Mouse (Mus musculus) heart, embryonic 14.5 days (tissue): ENCODE results near the gene Rhof. TPM values are rescaled to one million over a fixed set of nuclear protein-coding genes. Genes with fewer than 3 reads are reported as not detected.

Experiments used
- ATAC-seq: fragments of 200-750 bp; cut with Nextera tagmentation; 2 replicates; pipeline ENCODE4 v1.8.0; 2017; ENCODE audit warnings: low read depth, moderate TSS enrichment; ENCODE audit not compliant: insufficient number of reproducible peaks, insufficient read depth, low FRiP score
- H3K27ac ChIP-seq, 2 experiments: fragments of 200-500 bp in 1 of 2; fragments of 300-500 bp in 1 of 2; sonication (generic) in 1 of 2; replicated peaks in 1 of 2; 2 replicates each; pipeline ENCODE4 v1.5.1; 2012 to 2014; ENCODE audit warnings: low read depth in 2 of 2, low read length in 2 of 2, control low read depth in 1 of 2, mild to moderate bottlenecking in 1 of 2, mixed read lengths in 1 of 2; ENCODE audit not compliant: control insufficient read depth in 1 of 2, insufficient read depth in 1 of 2
- H3K27me3 ChIP-seq: fragments of 300-500 bp; sonication (generic); 2 replicates; pipeline ENCODE4 v1.6.1; 2014; ENCODE audit warnings: mild to moderate bottlenecking, low read length, control low read depth; ENCODE audit not compliant: control insufficient read depth, insufficient read depth
- H3K36me3 ChIP-seq: fragments of 300-500 bp; sonication (generic); 2 replicates; pipeline ENCODE4 v1.6.1; 2014; ENCODE audit warnings: mild to moderate bottlenecking, control low read depth, low read length, mixed read lengths; ENCODE audit not compliant: control insufficient read depth, insufficient read depth
- H3K4me1 ChIP-seq, 2 experiments: fragments of 200-500 bp in 1 of 2; fragments of 300-500 bp in 1 of 2; sonication (generic) in 1 of 2; 2 replicates each; pipeline ENCODE4 v1.6.1; 2012 to 2014; ENCODE audit warnings: low read length in 2 of 2, control low read depth in 1 of 2, mixed read lengths in 1 of 2; ENCODE audit not compliant: control insufficient read depth in 2 of 2, insufficient read depth in 2 of 2
- H3K4me2 ChIP-seq: fragments of 300-500 bp; sonication (generic); 2 replicates; pipeline ENCODE4 v1.6.1; 2014; ENCODE audit warnings: mild to moderate bottlenecking, low read length
- H3K4me3 ChIP-seq, 2 experiments: fragments of 200-500 bp in 1 of 2; fragments of 300-500 bp in 1 of 2; sonication (generic) in 1 of 2; 2 replicates each; pipeline ENCODE4 v1.5.1; 2012 to 2014; ENCODE audit warnings: low read length in 2 of 2, mild to moderate bottlenecking in 2 of 2, control low read depth in 1 of 2, low read depth in 1 of 2, moderate library complexity in 1 of 2; ENCODE audit not compliant: control insufficient read depth in 1 of 2, insufficient read depth in 1 of 2
- H3K9ac ChIP-seq: fragments of 300-500 bp; sonication (generic); 2 replicates; pipeline ENCODE4 v1.6.1; 2014; ENCODE audit warnings: mild to moderate bottlenecking, low read length
- H3K9me3 ChIP-seq: fragments of 300-500 bp; sonication (generic); 2 replicates; pipeline ENCODE4 v1.6.1; 2016; ENCODE audit warnings: low read length, control low read depth; ENCODE audit not compliant: control insufficient read depth
- WGBS: fragments of 180-500 bp; shearing (Covaris S2); extraction: QIAGEN DNeasy Blood & Tissue Kit; methylation state at CpG from one replicate; pipeline ENCODE4 v1.1.7; 2014; 5-methylcytosine and 5-hydroxymethylcytosine counted together
- polyA plus RNA-seq: library from polyadenylated mRNA; unstranded; fragments of >200 nt; fragmentation: Nextera tagmentation; extraction: Ambion mirVana; gene quantifications from 2 replicates; pipeline ENCODE4 v1.2.1, GENCODE M21; 2014

Gene Rhof
- polyA plus RNA-seq, 1 experiment from 2014 or later = 0.99 TPM

DNA sequence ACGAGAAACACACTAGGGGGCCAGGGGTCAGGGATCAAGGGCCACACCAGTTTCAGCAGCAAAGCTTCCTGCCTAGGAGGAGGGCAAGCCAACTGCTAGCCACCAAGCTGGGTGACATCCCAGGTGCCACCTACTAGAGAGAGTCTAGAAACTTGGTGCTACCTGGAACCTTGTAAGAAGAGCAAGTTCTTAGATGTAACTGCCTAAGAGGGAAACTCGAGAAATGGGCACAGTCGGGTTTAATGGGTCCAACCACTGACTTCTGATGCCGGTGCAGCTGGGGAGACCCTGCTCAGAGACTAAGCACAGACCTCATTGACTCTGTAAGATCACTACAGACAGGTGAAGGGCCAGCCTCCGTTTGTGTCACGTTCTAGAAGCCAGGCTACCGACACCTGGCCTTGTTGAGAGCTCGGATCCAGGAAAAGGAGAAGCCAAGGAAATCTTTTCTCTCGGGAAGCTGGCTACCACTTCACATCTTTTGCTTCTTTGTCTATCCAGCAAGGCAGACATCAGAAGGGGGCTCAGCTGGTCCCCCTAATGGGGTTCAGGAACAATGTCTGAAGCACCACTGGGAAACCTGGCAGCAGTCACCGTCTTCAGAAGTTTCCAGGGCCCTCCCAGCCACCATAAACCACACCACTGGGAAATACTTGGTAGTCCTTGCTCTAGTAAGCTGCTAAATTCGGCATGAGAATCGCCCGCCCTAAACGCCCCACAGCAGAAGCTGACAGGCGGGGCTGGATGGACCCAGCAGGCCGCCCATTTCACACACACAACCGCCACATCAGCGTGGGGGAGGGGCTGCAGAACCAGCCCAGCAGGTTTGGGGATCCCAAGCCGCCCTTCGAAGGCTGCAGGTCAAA is 4.8 kb upstream of the Rhof start:
- ATAC-seq = no peak
- H3K4me3 ChIP-seq = peak overlapping the region; percentile 29 to 93
- H3K9ac ChIP-seq = peak overlapping the region; percentile 100
- no peaks in the 10 kb centered on the region for H3K27me3 ChIP-seq
- WGBS = 3% methylated on average over 20 of the region's 20 CpGs
- 0 out of 2 replicates have a peak, but pooled peaks cover 10% of the 10 kb centered on the region for H3K36me3 ChIP-seq
- H3K4me1 ChIP-seq = peaks cover 58 to 67% of the 10 kb centered on the region in 2 experiments
- peak overlapping the region; percentile 95 for H3K4me2 ChIP-seq
- H3K9me3 ChIP-seq = no peaks in the 10 kb centered on the region
- H3K27ac ChIP-seq = peak overlapping the region; percentile 100

DNA sequence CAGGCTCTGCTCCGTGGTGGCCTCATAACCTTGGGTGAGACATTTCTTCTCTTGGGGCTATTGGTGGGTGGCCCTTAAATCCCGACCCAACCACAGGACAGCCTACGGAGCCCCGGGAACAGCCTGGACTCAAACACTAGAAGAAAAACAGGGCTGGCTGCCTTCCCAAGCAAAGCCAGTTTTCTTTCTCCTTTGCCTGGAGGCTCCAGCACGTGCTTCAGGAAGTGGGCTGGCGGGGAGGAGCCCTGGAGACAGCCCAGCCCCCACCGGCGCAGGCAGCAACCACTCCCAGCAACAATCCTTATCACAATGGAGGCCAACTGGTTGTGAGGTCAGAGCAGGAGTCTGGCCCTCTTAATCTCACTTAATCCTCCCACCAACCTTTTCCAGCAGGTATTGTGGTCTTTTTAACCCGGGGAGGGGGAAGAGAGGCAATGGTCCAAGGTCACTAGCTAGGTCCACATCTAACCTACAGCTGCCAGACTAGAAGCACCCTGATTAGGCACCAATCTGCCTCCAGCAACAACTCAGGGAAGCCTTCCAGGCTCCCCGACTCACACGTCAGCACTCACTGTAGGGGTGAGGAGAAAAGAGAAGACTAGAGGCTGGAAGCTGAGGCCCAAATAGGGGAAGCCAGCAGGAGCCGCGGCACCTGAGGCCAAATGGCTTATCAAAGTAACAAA is 4.0 kb upstream of the Rhof start:
- H3K27me3 ChIP-seq = no peaks in the 10 kb centered on the region
- H3K4me2 ChIP-seq = peak overlapping the region; percentile 95
- H3K27ac ChIP-seq = peak overlapping the region; percentile 100
- WGBS = under 1% methylated on average over 13 of the region's 13 CpGs
- 0 out of 2 replicates have a peak, but pooled peaks cover 10% of the 10 kb centered on the region for H3K36me3 ChIP-seq
- peak overlapping the region; percentile 100 for H3K9ac ChIP-seq
- H3K4me1 ChIP-seq = peaks cover 62 to 73% of the 10 kb centered on the region in 2 experiments
- ATAC-seq = peak; percentile 63
- H3K4me3 ChIP-seq = peak overlapping the region; percentile 29 to 93
- no peaks in the 10 kb centered on the region for H3K9me3 ChIP-seq

DNA sequence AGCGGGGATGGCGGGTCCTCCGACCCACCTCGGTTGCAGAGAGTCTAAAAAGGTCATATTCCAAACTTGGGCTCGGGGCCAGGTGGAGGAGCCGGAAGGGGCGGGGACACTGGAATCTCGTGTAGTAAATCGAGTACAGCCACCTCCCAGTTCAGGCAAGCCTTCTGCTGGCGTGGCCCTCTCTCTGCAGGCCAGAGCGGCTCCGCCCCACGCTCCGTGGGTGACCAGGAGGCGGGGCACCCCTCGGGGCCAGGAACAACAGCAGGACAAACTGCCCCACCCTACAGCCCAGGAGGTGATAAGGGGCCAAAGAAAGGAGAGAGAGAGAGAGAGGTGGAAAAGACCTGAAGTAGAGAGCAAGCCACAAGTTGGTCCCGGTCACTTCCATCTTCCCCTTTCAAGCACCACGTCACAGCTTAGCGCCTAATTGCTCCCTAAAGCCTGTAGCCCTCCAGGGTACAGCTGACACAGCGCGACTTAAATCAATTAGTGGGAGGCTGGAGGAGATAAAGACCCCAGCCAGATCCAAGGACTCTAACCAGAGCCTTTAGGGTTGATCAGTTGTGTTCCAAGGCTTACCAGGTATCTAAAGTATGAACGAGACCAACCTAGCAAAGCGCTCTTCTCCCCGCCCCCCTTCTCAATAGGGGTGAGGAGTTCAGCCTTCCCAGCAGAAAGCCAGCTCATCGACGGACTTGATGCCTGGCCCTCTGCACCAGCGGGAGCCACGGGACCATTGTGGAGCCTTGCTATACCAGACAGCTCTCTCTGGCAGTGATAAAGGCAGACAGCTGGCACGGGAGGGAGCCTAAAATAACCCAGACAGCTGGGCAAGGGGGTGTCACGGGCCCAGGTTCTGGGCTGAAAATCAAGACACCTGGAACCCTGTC is 3.2 kb upstream of the Rhof start:
- Histone ChIP-seq H3K27me3 (no peaks in the 10 kb centered on the region), H3K36me3 (0 out of 2 replicates have a peak, but pooled peaks cover 10% of the 10 kb centered on the region), H3K9ac (peak overlapping the region; percentile 100), H3K4me1 (peaks cover 62 to 73% of the 10 kb centered on the region in 2 experiments), H3K27ac (peak overlapping the region; percentile 100), H3K9me3 (no peaks in the 10 kb centered on the region), H3K4me2 (peak overlapping the region; percentile 95), H3K4me3 (peak overlapping the region; percentile 29 to 93)
- peak; percentile 48 for ATAC-seq
- WGBS = 1% methylated on average over 30 of the region's 30 CpGs

DNA sequence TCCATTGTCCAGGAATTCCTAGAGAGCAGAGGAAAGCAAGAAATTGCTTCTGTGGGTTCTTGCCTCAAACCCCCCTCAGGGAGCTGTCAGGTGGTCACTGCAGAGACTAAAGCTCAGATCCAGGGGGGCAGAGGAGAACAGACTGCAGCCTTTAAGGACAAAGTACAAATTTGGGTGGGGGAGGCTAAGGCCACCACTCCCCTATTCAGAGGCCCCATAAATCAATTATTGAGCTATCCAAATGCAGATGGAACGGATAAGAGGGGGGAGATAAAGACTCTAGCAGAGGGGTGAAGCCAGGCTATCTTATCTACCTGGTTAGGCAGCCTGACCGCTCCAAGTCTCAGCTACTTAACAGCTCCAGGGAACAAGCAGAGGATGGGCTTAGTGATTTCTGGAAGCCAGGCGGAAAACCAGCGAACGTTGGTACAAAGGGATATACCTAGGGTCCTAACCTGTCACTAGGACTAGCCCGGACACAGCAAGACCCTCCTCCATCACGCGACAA is 2.4 kb upstream of the Rhof start:
- no peaks in the 10 kb centered on the region for H3K27me3 ChIP-seq
- ATAC-seq = no peak
- H3K27ac ChIP-seq = peak overlapping the region; percentile 100
- H3K4me1 ChIP-seq = peaks cover 62 to 73% of the 10 kb centered on the region in 2 experiments
- peak overlapping the region; percentile 95 for H3K4me2 ChIP-seq
- whole genome bisulfite sequencing = 5% methylated on average over 8 of the region's 8 CpGs
- H3K9me3 ChIP-seq = no peaks in the 10 kb centered on the region
- H3K4me3 ChIP-seq = peak overlapping the region; percentile 29 to 93
- H3K36me3 ChIP-seq = 0 out of 2 replicates have a peak, but pooled peaks cover 10% of the 10 kb centered on the region
- H3K9ac ChIP-seq = peak overlapping the region; percentile 100

DNA sequence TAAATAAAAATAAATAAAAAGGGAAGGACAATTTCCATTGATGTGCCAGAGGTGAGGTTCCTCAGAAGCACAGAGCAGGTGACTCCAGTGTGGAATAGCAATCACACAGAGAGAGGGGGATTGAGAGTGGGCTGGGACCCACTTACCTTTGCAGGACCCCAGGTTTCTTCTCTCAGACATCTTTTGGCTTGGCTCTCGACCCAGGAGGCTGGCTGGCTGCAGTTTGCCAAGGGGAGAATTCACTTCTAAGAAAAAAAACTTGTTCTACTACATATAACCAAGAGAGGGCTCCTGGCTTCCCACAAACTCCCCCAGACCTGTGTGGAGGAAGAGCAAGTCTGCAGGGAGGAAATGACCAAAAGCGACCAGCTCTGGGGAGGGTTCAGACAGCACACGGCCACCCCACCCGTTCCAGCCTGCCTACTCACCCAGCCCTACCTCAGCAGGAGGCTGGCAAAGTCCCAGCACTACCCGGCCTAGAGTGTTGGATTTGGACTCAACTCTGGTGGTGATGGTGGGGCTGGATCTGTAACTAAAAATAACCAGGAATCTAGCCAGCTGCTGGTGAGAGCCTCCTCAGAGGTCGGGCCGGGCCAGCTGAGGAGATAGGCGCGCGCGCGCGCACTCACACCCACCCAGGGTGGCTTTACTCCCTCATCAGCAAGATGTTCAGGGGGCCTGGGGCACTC is 1.8 kb upstream of the Rhof start:
- ATAC-seq = peak; percentile 10; the same call in 1 of the 2 replicates

DNA sequence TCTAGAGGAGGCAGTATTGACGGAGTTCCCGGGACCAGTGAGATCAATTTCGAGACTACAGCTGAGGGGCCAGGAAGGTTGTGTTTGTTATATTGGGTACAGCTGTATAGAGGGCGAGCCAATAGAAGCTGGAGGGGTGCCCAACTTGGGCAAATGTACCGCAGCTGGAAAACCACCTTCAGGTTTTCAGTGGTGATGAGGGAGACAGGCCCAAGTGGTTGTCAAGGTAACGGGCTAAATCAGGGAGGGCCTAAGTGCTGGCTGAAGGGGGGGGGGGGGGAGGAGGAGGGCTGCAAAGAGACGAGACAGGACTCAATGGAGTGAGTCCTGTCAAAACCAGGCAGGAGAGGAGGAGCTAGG is 1.3 kb upstream of the Rhof start:
- H3K9me3 ChIP-seq = no peaks in the 10 kb centered on the region
- no peaks in the 10 kb centered on the region for H3K27me3 ChIP-seq
- peak overlapping the region in 1 of 2 experiments; percentile 93; a peak in 2 of 4 replicates for H3K4me3 ChIP-seq
- WGBS = 33% methylated on average over 7 of the region's 7 CpGs
- no peak for ATAC-seq
- H3K9ac ChIP-seq = peak overlapping the region; percentile 100; the same call in 1 of the 2 replicates
- H3K27ac ChIP-seq = peak overlapping the region; percentile 25 to 100
- peaks cover 63 to 67% of the 10 kb centered on the region in 2 experiments for H3K4me1 ChIP-seq
- 0 out of 2 replicates have a peak, but pooled peaks cover 18% of the 10 kb centered on the region for H3K36me3 ChIP-seq
- peak overlapping the region; percentile 95 for H3K4me2 ChIP-seq

More for the DNA sequence above, 1.8 kb upstream of the Rhof start:
- Histone ChIP-seq H3K9me3 (no peaks in the 10 kb centered on the region), H3K27ac (peak overlapping the region; percentile 100), H3K36me3 (0 out of 2 replicates have a peak, but pooled peaks cover 15% of the 10 kb centered on the region), H3K4me3 (peak overlapping the region; percentile 29 to 93), H3K4me1 (peaks cover 60 to 70% of the 10 kb centered on the region in 2 experiments), H3K4me2 (peak overlapping the region; percentile 95), H3K27me3 (no peaks in the 10 kb centered on the region), H3K9ac (peak overlapping the region; percentile 100)
- WGBS = 3% methylated on average over 13 of the region's 13 CpGs
